Mouse (Mus musculus) liver, embryonic 13.5 days (tissue): ENCODE results near the gene Tsc1. TPM values are rescaled to one million over a fixed set of nuclear protein-coding genes. Genes with fewer than 3 reads are reported as not detected.

Experiments used
- ATAC-seq: fragments of 200-750 bp; cut with Nextera tagmentation; 2 replicates; pipeline ENCODE4 v1.8.0; 2017; ENCODE audit warnings: low read depth, mild to moderate bottlenecking, moderate number of reproducible peaks, moderate library complexity
- DNase-seq: peaks from one replicate; pipeline ENCODE4 v3.0.0; 2022
- H3K27ac ChIP-seq: fragments of 300-500 bp; sonication (generic); 2 replicates; pipeline ENCODE4 v1.5.1; 2015; ENCODE audit warnings: moderate library complexity, mild to moderate bottlenecking, inconsistent platforms
- H3K27me3 ChIP-seq: fragments of 300-500 bp; sonication (generic); 2 replicates; pipeline ENCODE4 v1.6.1; 2015; ENCODE audit warnings: mild to moderate bottlenecking, inconsistent platforms
- H3K36me3 ChIP-seq: fragments of 300-500 bp; sonication (generic); 2 replicates; pipeline ENCODE4 v1.6.1; 2015; ENCODE audit warnings: mild to moderate bottlenecking, inconsistent platforms
- H3K4me1 ChIP-seq: fragments of 300-500 bp; sonication (generic); replicated peaks from 2 replicates; pipeline ENCODE4 v1.6.1; 2015; ENCODE audit warnings: inconsistent platforms
- H3K4me2 ChIP-seq: fragments of 300-500 bp; sonication (generic); 2 replicates; pipeline ENCODE4 v1.6.1; 2015; ENCODE audit warnings: inconsistent platforms, mild to moderate bottlenecking, moderate library complexity
- H3K4me3 ChIP-seq: fragments of 300-500 bp; sonication (generic); replicated peaks from 2 replicates; pipeline ENCODE4 v1.5.1; 2015; ENCODE audit warnings: mild to moderate bottlenecking, inconsistent platforms
- H3K9ac ChIP-seq: fragments of 300-500 bp; sonication (generic); 2 replicates; pipeline ENCODE4 v1.6.1; 2015; ENCODE audit warnings: mild to moderate bottlenecking, inconsistent platforms
- H3K9me3 ChIP-seq: fragments of 300-500 bp; sonication (generic); replicated peaks from 2 replicates; pipeline ENCODE4 v1.6.1; 2016; ENCODE audit warnings: inconsistent platforms
- WGBS: fragments of 180-500 bp; shearing (Covaris S2); methylation state at CpG from one replicate; pipeline ENCODE4 v1.1.7; 2015; ENCODE audit not compliant: insufficient replicate concordance; 5-methylcytosine and 5-hydroxymethylcytosine counted together
- polyA plus RNA-seq: library from polyadenylated mRNA; unstranded; fragments of >200 nt; fragmentation: Nextera tagmentation; extraction: Ambion mirVana; gene quantifications from 2 replicates; pipeline ENCODE4 v1.2.1, GENCODE M21; 2015

Gene Tsc1
- polyA plus RNA-seq, 1 experiment from 2014 or later: 7.8 TPM

- Histone ChIP-seq H3K4me3 (peak overlapping the region; percentile 90), H3K9me3 (no peaks in the 10 kb centered on the region), H3K27ac (peak overlapping the region; percentile 99), H3K4me1 (peaks cover 80% of the 10 kb centered on the region), H3K9ac (peak overlapping the region; percentile 93), H3K4me2 (peak overlapping the region; percentile 90), H3K36me3 (peaks cover 60% of the 10 kb centered on the region), H3K27me3 (no peaks in the 10 kb centered on the region)
- WGBS: 40% methylated on average over 8 of the region's 8 CpGs
- ATAC-seq (peak; percentile 36), DNase-seq (no peak)
Measured at GRCm38 (mm10) chr2:28617498-28618486, 23.2 kb upstream of the Tsc1 start.

GRCm38 (mm10) chr2:28618777-28619336, 22.2 kb upstream of the Tsc1 start:
- ATAC-seq (no peak), DNase-seq (no peak)
- H3K4me3 ChIP-seq: peak overlapping the region; percentile 90
- 18% methylated on average over 6 of the region's 6 CpGs for WGBS
- H3K27me3 ChIP-seq: 0 out of 2 replicates have a peak, but pooled peaks cover 3% of the 10 kb centered on the region
- no peaks in the 10 kb centered on the region for H3K9me3 ChIP-seq
- H3K27ac ChIP-seq: peak overlapping the region; percentile 99
- peaks cover 80% of the 10 kb centered on the region for H3K4me1 ChIP-seq
- peaks cover 49% of the 10 kb centered on the region for H3K36me3 ChIP-seq
- peak overlapping the region; percentile 93 for H3K9ac ChIP-seq
- H3K4me2 ChIP-seq: peak overlapping the region; percentile 90

GRCm38 (mm10) chr2:28619369-28619768, 21.7 kb upstream of the Tsc1 start:
- peaks cover 75% of the 10 kb centered on the region for H3K4me1 ChIP-seq
- peak overlapping the region; percentile 99 for H3K27ac ChIP-seq

GRCm38 (mm10) chr2:28620522-28620921, 20.5 kb upstream of the Tsc1 start:
- 0 out of 2 replicates have a peak, but pooled peaks cover 3% of the 10 kb centered on the region for H3K27me3 ChIP-seq
- H3K9me3 ChIP-seq: no peaks in the 10 kb centered on the region
- WGBS: 15% methylated on average over 10 of the region's 10 CpGs
- H3K9ac ChIP-seq: peak overlapping the region; percentile 93
- H3K4me1 ChIP-seq: peaks cover 63% of the 10 kb centered on the region
- no peak for DNase-seq
- peak overlapping the region; percentile 99 for H3K27ac ChIP-seq
- H3K36me3 ChIP-seq: peaks cover 33% of the 10 kb centered on the region
- H3K4me3 ChIP-seq: peak overlapping the region; percentile 90
- ATAC-seq: no peak
- H3K4me2 ChIP-seq: peak overlapping the region; percentile 90

More at GRCm38 (mm10) chr2:28619369-28619768, 21.7 kb upstream of the Tsc1 start:
- H3K4me3 ChIP-seq: peak overlapping the region; percentile 90
- no peak for ATAC-seq
- H3K9me3 ChIP-seq: no peaks in the 10 kb centered on the region
- peaks cover 44% of the 10 kb centered on the region for H3K36me3 ChIP-seq
- 29% methylated on average over 6 of the region's 6 CpGs for WGBS
- H3K27me3 ChIP-seq: 0 out of 2 replicates have a peak, but pooled peaks cover 3% of the 10 kb centered on the region
- H3K4me2 ChIP-seq: peak overlapping the region; percentile 90
- H3K9ac ChIP-seq: peak overlapping the region; percentile 93
- DNase-seq: no peak

- H3K27ac ChIP-seq: peak overlapping the region; percentile 99
- no peak for ATAC-seq
- 5% methylated on average over 2 of the region's 2 CpGs for WGBS
- H3K9me3 ChIP-seq: no peaks in the 10 kb centered on the region
- peaks cover 27% of the 10 kb centered on the region for H3K36me3 ChIP-seq
- DNase-seq: no peak
- H3K4me1 ChIP-seq: peaks cover 57% of the 10 kb centered on the region
- H3K27me3 ChIP-seq: peaks cover 5% of the 10 kb centered on the region; the same call in 1 of the 2 replicates
- peak overlapping the region; percentile 90 for H3K4me3 ChIP-seq
- peak overlapping the region; percentile 90 for H3K4me2 ChIP-seq
- H3K9ac ChIP-seq: peak overlapping the region; percentile 93
Measured at GRCm38 (mm10) chr2:28621111-28621510, 19.9 kb upstream of the Tsc1 start.

GRCm38 (mm10) chr2:28621664-28622171, 19.3 kb upstream of the Tsc1 start, which contains the start of gene Gfi1b:
Gfi1b (minus strand) TSS chr2:28621982.
- under 1% methylated on average over 16 of the region's 16 CpGs for WGBS
- Histone ChIP-seq H3K9ac (peak within 1 kb of the TSS; percentile 93), H3K9me3 (no peaks in the 10 kb centered on the region), H3K27ac (peak within 1 kb of the TSS; percentile 99), H3K4me3 (peak within 1 kb of the TSS; percentile 90), H3K27me3 (peaks cover 9% of the 10 kb centered on the region), H3K4me1 (peaks cover 51% of the 10 kb centered on the region), H3K36me3 (peaks cover 21% of the 10 kb centered on the region), H3K4me2 (peak within 1 kb of the TSS; percentile 90)
- DNase-seq (peak; percentile 71), ATAC-seq (peak; percentile 4; the same call in 1 of the 2 replicates)

- 14% methylated on average over 10 of the region's 10 CpGs for WGBS
- peaks cover 21% of the 10 kb centered on the region for H3K36me3 ChIP-seq
- H3K27ac ChIP-seq: peak overlapping the region; percentile 99; the same call in 1 of the 2 replicates
- H3K4me1 ChIP-seq: peaks cover 42% of the 10 kb centered on the region
- peaks cover 13% of the 10 kb centered on the region for H3K27me3 ChIP-seq
- ATAC-seq (0 out of 2 replicates have a peak, but pooled peaks have one; percentile 9), DNase-seq (peak; percentile 48)
- H3K4me3 ChIP-seq: peak overlapping the region; percentile 90
- no peaks in the 10 kb centered on the region for H3K9me3 ChIP-seq
- peak overlapping the region; percentile 90 for H3K4me2 ChIP-seq
- H3K9ac ChIP-seq: peak overlapping the region; percentile 93
Measured at GRCm38 (mm10) chr2:28622521-28623124, 18.4 kb upstream of the Tsc1 start.

- Histone ChIP-seq H3K27ac (no peak overlapping the region), H3K36me3 (no peaks in the 10 kb centered on the region), H3K4me3 (no peak overlapping the region), H3K9me3 (no peaks in the 10 kb centered on the region), H3K9ac (no peak overlapping the region), H3K4me2 (no peak overlapping the region), H3K4me1 (peaks cover 30% of the 10 kb centered on the region), H3K27me3 (peaks cover 13% of the 10 kb centered on the region)
- DNase-seq (no peak), ATAC-seq (no peak)
- 64% methylated on average over 3 of the region's 3 CpGs for WGBS
Measured at GRCm38 (mm10) chr2:28624870-28625269, 16.2 kb upstream of the Tsc1 start.

- 78% methylated on average over 3 of the region's 3 CpGs for WGBS
- Histone ChIP-seq H3K27ac (no peak overlapping the region), H3K4me1 (peaks cover 32% of the 10 kb centered on the region), H3K9ac (no peak overlapping the region), H3K4me2 (no peak overlapping the region), H3K27me3 (peaks cover 13% of the 10 kb centered on the region), H3K4me3 (no peak overlapping the region), H3K9me3 (no peaks in the 10 kb centered on the region), H3K36me3 (no peaks in the 10 kb centered on the region)
- ATAC-seq (no peak), DNase-seq (no peak)
Measured at GRCm38 (mm10) chr2:28626038-28626437, 15.0 kb upstream of the Tsc1 start.

GRCm38 (mm10) chr2:28628053-28628452, 13.0 kb upstream of the Tsc1 start:
- H3K9me3 ChIP-seq: no peaks in the 10 kb centered on the region
- WGBS: 47% methylated on average over 2 of the region's 2 CpGs
- no peak for DNase-seq
- H3K27ac ChIP-seq: no peak overlapping the region
- H3K27me3 ChIP-seq: peaks cover 13% of the 10 kb centered on the region
- H3K4me1 ChIP-seq: peaks cover 29% of the 10 kb centered on the region
- H3K4me2 ChIP-seq: no peak overlapping the region
- no peak for ATAC-seq
- no peak overlapping the region for H3K9ac ChIP-seq
- H3K36me3 ChIP-seq: no peaks in the 10 kb centered on the region
- H3K4me3 ChIP-seq: no peak overlapping the region
